Mouse (Mus musculus) thymus, postnatal 0 days (tissue): ENCODE measurements around the gene Dr1. TPM values are rescaled to one million over a fixed set of nuclear protein-coding genes. Genes with fewer than 3 reads are reported as not detected.

Source experiments
- polyA plus RNA-seq: library from polyadenylated mRNA; unstranded; fragments of >200 nt; fragmentation: Nextera tagmentation; extraction: Ambion mirVana; gene quantifications from 2 replicates; pipeline ENCODE4 v1.2.1, GENCODE M21; 2015

Dr1 gene
- polyA plus RNA-seq, 1 experiment from 2014 or later = 43.2 TPM

Other genes with a start within 250 kb of the Dr1 start
- gene Mtf2, start 203.2 kb upstream of the Dr1 start, polyA plus RNA-seq = 263 and 271 TPM in 2 replicates
- 72.4 and 82.3 TPM in 2 replicates for gene Tmed5, start 136.3 kb upstream of the Dr1 start, polyA plus RNA-seq
- gene Ccdc18, start 136.0 kb upstream of the Dr1 start, polyA plus RNA-seq = 18.7 and 21.0 TPM in 2 replicates
- gene Pigg, start 43.7 kb downstream of the Dr1 start, polyA plus RNA-seq = 2.4 and 3.4 TPM in 2 replicates
- not detected in 2 replicates for gene Gm42517, start 99.0 kb downstream of the Dr1 start, polyA plus RNA-seq
- gene Pde6b, start 119.5 kb downstream of the Dr1 start, polyA plus RNA-seq = 0.14 and 0.17 TPM in 2 replicates
- 551 and 578 TPM in 2 replicates for gene Atp5k, start 165.6 kb downstream of the Dr1 start, polyA plus RNA-seq
- 0.14 and 0.27 TPM in 2 replicates for gene Mfsd7a, start 180.0 kb downstream of the Dr1 start, polyA plus RNA-seq
- gene Pcgf3, start 192.3 kb downstream of the Dr1 start, polyA plus RNA-seq = 7.8 and 8.3 TPM in 2 replicates